Mouse (Mus musculus): ENCODE results near the gene Nsun6. TPM values are rescaled to one million over a fixed set of nuclear protein-coding genes. Genes with fewer than 3 reads are reported as not detected.

Nsun6 gene
- 1 to 10 TPM; 3.2 to 4.2 TPM for total RNA-seq (2021)
- long read RNA-seq, experiment 1, partial matches to known transcripts: 0 of 1 reads
- long read RNA-seq, experiment 1, other reads (novel, unspliced or antisense): 0 of 1 reads
- long read RNA-seq, experiment 2, partial matches to known transcripts: 0 of 1 reads
- long read RNA-seq, experiment 2, other reads (novel, unspliced or antisense): 0 of 1 reads

DNA sequence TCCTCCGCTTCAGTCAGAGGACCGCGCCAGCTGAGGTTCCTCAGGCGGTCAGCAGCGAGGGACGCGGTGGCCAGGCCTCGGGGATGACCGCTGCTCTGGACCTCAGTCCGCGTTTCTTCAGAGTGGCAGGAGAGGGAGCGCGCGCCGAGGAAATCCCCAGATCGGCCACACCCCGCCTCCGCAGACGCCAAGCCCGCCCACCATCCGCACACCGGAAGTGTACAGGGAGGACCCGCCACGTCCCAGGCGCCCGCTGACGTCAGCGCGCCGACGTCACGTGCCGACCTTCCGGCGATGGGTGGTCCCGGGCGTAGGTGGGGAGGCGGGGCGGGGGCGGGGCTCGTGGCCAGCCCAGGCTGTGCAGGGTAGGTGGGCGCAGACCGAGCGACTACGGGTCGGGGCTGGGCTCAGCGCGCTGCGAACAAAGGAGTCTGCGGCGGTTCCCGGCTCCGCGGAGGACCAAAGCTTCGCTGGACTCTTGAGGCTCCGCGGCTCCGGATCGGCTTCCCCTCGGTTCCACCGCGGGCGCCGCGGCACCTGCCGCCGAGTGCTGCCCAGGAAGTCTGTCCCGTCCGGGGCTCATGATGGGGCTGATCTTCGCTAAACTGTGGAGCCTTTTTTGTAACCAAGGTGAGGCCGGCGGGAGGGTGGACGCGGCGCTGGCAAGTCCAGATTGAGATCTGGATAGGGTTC is at the start of gene Nsun6:
Gene Nsun6, minus strand, starts transcription at position 125 of the 693 bp plus-strand sequence.
- DNase-seq: peak; percentile 98

DNA sequence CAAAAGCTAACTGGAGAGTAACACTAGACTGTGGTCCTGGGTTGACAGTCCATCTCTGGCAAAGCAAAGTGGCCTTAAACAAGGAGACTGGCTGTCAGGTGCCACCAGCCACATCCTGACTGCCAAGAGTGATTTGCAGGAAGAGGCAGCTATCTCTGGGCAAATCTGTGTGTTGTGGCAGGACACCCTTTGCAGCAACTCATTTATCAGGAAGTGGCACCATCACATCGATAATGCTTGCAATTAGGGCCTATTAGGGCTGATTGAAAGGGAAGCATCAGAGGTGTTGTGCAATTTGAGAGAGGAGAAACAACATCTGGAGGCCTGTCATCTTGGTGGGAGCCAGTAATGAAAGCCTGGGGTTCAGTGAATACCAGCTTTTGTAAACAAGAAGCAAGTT is 49.5 kb upstream of the Nsun6 start:
- no peak for DNase-seq
- intact Hi-C loops (cut with DNase I; ENCODE audit: low total_unique reads): no loop called here

More for the DNA sequence above, at the start of gene Nsun6:
- intact Hi-C loops (cut with DNase I; ENCODE audit: low total_unique reads): no loop called here

DNA sequence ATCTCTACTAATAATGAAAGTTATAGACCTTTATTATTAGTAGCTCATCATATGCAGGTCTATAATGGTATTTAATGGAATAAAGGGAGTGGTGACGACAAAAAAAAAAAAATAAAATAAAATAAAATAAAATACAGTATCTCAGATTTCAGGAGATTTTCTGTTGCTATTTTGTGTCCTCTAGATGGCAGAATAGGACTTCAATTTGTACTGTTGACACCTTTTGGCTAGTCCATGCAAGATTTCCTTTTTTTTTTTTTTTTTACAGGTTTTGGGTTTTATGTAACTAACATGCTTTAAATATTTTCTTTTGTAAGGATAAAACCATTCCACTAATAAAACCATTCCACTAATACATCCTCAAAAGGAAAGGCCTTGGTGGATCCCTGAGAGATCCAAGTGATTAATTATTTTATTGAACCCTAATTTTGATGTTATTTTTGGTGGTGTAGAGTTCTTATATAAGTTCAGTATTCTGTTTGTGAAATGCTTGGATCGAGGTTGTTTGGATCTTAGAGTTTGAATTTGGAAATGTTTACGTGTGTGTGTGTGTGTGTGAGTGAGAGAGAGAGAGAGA is 41.7 kb upstream of the Nsun6 start:
- no peak for DNase-seq
- intact Hi-C loops (cut with DNase I; ENCODE audit: low total_unique reads): no loop called here

DNA sequence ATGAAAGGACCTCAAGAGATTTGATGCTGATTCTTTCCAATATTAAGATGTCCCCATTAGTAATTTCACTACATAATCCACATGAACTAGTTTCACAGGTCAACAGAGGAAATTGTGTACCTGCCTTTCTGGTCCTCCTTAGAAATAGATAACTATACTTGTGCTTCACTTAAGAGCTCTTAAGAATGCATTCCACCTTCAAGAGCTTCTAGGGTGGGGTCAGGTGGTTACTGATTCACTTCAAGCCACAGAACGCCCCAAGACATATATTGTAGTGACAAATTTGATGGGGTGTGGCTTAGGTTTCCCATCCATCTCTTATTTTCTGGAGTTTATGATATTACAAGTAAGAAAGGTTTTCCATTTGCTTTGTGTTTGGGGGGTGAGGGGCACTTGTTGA is 32.4 kb upstream of the Nsun6 start:
- intact Hi-C loops (cut with DNase I; ENCODE audit: low total_unique reads): no loop called here
- no peak for DNase-seq

DNA sequence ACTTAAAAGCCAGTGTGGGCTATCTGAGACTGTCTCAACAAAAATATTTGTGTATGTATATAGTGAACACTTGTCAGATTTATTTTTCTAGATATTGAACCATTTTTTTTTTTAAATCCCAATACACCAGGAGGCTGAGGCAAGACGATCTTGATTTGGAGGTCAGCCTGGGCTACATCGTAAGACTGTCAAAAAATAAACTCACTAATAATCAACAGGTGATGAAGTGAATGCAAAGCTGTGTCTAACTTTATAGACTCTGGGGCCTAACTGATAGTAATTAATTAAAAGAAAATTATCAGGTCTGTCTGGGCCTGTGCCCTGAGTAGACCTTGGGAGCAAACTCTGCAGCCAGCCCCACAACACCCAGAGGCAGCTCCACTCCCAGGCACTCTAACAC is 28.8 kb upstream of the Nsun6 start:
- no peak for DNase-seq
- intact Hi-C loops (cut with DNase I; ENCODE audit: low total_unique reads): no loop called here

DNA sequence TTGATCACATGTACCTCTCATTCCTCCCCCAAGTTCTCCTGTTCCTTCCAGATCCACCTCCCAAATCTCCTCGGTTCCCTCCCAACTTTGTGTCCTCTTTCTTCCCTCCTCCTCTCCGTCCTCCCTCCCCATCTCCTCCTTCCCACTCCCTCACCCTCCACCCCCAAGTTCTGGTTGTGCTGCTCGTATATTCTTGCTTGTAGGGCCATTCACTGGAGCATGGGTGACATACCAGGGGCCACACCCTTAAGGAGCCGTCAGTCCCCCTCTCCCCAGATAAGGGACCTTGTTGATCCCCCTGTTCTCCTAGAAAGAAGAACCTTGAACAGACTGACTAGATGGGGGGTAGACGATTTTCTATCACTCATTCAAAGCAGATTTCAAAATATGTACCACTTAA is 12.2 kb upstream of the Nsun6 start:
- no peak for DNase-seq
- intact Hi-C loops (cut with DNase I; ENCODE audit: low total_unique reads): no loop called here

DNA sequence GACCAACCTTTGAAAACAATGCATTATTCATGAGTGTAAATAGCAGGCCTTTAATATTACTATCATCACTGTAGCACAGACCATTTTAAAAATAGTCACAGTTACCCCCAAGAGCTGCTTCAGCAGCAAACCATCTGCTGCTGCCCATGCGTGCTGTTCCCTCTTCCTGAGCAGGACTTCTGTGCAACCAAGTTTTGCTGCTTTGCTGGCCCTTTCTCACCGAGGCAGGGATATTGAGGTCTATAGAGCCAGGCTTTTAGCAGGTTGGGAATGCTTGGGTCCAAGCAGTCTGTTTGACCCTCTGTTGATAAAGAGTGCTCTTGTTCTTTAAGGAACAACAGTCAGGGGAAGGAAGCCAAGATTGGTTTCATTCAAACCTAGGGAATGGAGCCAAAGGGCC is 10.6 kb upstream of the Nsun6 start:
- DNase-seq: no peak
- intact Hi-C loops (cut with DNase I; ENCODE audit: low total_unique reads): no loop called here

DNA sequence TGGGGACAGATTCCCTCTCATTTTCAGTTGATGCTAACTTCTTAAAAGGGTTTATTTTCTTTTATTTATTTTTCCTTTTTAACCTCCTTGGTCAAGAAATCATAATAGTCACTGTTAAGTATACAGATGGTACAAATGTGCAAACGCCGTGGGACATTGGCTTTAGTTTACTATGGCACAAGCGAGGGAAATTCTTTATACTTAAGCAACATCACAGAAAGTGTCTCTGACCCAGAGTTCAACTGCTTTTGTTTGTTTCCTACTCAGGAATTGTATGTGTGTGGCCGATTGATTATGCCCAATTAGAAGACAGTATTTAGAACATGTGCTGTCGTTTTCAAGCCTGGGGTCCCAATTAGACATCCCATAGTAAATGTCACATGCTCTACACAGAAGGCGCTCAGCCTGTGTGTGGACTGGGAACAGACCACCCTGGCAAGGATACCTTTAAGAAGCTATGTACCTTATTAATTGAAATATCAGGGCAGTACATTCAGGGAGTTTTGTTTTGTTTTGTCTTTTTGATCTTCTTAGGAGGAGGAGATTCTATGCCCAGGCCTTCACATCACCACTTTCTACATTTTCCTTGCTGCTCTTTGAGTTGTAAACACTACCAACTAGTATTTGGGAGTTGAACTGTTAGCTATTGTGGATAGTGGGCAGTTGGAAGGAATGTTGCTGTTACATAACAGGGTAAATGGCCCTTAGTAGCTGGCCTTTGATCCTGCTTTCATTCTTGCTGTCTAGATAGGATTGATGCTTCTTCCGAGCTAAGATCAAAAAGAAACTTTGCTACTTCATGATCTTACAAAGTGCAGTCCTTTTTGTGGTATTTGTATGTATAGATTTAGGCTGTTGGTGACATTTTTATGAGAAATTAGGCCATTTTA is 9.8 kb upstream of the Nsun6 start:
- intact Hi-C loops (cut with DNase I; ENCODE audit: low total_unique reads): no loop called here
- DNase-seq: no peak

DNA sequence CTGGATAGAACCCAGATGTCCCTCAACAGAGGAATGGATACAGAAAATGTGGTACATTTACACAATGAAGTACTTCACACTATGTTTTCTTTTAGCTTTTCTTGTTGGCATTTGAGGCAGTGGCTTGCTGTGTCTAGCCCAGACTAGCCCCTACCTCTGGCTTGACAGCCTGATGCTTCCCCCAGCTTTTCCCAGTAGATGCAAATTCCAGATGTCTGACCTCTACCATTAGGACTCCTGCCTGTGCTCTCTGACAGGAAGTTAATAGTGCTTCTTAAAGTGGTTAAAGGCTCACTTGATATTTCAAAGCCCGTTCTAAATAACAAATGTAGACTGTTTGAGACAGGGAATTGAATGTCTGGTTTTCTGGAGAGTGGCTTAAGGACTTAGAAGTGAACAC is 8.9 kb upstream of the Nsun6 start:
- intact Hi-C loops (cut with DNase I; ENCODE audit: low total_unique reads): no loop called here
- DNase-seq: no peak

DNA sequence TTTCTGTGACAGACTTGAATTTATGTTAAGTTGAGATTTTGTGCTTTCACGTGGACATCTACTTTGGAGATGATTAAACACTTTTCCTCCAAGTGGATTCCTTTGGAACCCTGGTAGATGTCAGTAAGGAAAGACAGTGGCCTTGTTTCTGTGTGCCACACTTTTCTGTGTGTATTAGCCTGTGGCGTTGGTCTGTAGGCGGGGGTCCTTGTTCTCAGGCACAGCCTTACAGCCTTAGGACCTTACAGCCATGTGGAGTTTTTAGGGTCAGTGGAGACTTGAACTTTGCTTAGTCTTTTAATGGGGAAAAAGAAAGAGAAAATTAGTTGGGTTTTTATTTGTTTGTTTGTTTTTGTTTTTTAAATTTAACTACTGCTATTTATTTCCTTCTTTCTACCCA is 6.0 kb upstream of the Nsun6 start:
- DNase-seq: no peak
- intact Hi-C loops (cut with DNase I; ENCODE audit: low total_unique reads): no loop called here

DNA sequence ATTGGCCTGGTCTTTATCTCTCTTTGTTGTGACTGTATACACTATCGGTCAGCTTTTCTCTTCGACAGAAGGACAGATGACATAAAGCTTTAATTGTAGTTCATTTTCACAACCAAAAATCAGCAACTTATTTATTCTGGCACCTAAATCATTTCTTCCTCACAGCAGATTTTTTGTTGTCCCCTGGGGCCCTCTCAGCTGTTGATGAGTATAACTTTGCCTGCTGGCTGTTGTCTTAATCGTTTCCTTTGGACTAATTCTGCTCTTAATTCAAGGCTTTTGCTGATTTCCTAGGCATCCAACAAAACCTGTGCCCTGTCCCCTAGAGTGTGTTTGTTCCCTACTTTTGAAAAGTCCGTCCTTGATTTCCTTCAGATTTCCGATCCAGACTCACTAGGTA is 3.4 kb upstream of the Nsun6 start:
- peak; percentile 8 for DNase-seq
- intact Hi-C loops (cut with DNase I; ENCODE audit: low total_unique reads): no loop called here

DNA sequence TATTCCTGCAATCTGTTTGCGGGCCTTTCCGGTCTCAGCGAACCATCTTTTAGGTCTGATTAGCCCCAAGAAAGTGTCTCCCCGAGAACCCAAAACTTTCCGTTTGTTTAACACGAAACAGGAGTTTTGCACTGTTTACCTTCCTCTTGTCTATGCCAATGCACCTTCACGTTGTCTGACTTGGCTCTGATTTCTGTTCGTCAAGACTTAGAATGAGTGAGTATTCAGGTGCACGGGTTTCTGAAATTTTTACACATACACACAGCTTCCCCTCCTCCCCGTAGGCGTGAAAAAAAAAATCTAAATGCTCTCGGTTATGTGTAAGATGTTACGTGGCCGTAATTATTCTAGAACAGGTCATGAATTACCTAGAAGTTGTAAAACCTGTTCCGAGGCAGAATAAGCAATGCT is 877 bp upstream of the Nsun6 start:
- no peak for DNase-seq
- intact Hi-C loops (cut with DNase I; ENCODE audit: low total_unique reads): no loop called here

DNA sequence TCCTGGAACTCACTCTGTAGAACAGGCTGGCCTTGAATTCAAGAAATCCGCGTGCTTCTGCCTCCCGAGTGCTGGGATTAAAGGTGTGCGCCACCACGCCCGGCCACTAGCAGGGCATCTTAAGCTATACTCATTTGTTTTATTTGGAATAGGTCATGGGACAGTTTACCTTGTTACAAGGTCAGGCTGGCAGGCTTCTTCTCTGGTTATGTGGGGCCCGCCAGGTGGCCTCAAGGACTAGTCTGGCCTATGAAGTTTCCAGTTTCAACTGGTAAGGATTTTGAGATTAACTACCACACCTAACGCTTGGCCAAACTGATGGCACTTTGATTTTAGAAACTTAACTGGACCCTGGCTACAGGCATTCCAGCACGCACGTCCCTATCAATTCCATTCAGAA is 373 bp downstream of the Nsun6 start:
- DNase-seq: no peak

DNA sequence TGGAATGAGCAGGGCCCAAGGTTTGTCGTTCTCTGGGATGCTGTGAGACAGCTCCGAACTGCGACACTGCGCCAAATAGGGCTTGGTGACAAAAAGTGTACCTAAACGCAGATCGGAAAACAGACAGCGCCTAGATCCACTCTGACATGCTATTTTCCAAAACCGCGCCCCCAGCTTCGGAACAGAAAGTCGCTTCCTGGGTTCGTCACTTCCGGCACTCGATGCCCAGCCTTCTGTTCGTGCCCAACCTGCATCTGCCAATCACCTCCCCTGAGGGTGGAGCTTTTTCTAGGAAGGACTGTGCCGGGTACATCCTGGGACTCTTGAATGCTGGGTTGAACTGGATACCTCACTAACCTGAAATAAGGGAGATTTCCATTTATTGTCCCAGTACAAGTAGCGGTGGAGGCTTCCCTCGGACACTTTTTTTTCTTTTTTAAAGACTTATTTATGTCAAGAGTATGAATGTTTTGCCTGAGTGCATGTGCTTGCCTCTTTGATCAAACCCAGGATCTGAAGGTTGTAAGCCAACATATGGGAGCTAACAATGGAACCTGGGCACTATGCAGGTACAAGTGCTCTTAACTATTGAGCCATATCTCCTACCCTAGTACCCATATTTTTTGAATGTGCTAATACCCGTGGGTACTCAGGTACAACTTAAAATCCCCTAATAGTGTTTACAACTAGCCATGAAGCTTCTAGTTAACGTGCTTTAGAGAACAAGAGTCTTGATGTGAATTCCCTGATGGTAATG is 5.6 kb downstream of the Nsun6 start, which contains the start of gene Arl5b:
Gene Arl5b, plus strand, starts transcription at position 279 of the 757 bp plus-strand sequence.
- intact Hi-C loops (cut with DNase I; ENCODE audit: low total_unique reads): no loop called here
- peak; percentile 93 for DNase-seq

More for the DNA sequence above, 373 bp downstream of the Nsun6 start:
- intact Hi-C loops (cut with DNase I; ENCODE audit: low total_unique reads): no loop called here

DNA sequence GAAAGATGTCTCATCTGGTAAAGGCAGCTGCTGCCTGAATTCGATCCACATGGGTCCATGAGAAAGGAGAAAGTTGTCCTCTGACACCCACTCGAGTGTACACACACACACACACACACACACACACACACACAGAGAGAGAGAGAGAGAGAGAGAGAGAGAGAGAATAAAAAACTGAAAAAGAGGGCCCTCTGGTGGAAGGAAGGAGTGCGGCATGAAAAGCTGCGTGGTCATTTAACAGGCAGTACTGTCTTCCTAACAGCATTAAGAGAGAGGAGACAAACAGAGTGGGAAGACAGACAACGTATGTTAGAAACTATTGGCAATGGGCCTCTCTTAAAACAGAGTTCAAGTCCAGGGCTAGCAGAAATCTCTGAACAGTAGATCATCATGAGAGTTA is 14.5 kb downstream of the Nsun6 start:
- no peak for DNase-seq
- intact Hi-C loops (cut with DNase I; ENCODE audit: low total_unique reads): no loop called here

DNA sequence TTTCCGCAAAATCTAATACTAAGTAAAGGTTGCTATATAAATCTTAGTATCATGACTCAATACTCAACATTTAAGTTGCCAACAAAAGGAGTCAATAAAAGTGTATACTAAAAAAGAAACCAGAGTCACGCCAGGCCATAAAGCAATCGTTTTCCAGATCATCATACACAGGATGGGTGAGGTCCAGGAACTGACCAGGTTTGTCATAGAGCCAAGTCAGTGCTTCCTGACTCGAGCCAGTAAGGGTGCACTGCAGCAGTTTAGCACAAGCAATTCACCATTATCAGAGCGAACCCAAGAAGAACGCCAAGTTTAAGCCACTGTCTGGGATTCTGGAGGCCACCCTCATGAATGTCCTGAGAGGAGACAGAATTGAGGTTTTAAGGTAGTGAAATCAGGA is 16.2 kb downstream of the Nsun6 start:
- intact Hi-C loops (cut with DNase I; ENCODE audit: low total_unique reads): no loop called here
- no peak for DNase-seq

DNA sequence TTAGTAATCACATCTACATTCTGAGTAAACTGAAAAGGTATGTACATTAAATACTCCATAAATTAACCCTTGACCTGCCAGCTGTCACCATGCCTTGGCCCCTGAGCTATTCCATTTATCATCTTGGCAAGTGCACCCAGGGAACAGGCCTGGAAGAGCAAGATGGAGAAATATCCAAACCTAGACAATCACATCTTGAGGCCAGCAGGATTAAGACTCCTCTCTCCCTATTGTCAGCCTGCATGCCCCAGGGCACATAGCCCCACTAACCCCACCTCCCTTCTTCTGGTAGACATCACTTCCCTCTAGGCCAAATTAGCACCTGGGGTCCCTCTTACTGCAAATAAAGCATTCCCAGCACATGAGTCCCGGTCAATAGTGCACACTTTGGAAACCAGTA is 27.1 kb downstream of the Nsun6 start:
- no peak for DNase-seq
- intact Hi-C loops (cut with DNase I; ENCODE audit: low total_unique reads): no loop called here

DNA sequence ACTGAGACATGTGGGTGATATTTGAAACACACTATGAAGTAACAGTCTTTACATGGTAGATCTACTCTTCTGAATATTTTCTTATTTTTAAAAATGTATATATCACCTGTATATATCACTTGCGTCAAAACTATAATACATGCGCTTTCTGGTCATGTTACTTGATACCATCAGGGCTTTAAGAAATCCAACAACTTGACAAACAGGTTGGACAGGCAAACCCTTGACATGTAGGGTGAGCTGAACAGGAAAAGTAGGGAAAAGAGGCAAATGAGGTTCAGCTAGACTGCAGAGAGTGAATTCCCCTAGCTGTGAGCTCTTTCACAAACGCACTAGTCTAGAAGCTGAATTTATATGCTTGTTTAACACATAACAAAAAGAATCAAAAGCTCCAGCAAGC is 28.1 kb downstream of the Nsun6 start:
- intact Hi-C loops (cut with DNase I; ENCODE audit: low total_unique reads): no loop called here

DNA sequence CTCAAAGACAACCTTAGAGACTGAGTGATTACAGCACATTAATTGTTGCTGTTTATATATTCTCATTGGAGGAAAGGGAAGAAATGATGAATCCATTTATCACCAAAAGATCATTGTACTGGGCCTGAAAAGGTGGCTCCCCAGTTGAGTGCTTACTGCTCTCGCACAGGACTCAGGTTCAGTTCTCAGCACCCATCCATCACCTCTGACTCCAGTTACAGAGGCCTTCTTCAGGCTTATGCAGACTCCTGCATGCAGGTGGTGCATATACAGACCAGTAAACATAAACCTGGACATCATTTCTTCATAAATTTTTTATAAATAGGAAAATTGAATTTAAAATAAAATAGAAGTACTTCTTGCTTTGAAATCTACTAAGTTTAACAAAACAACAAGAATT is 46.8 kb downstream of the Nsun6 start:
- no peak for DNase-seq
- intact Hi-C loops (cut with DNase I; ENCODE audit: low total_unique reads): no loop called here

More for the DNA sequence above, 28.1 kb downstream of the Nsun6 start:
- DNase-seq: no peak

DNA sequence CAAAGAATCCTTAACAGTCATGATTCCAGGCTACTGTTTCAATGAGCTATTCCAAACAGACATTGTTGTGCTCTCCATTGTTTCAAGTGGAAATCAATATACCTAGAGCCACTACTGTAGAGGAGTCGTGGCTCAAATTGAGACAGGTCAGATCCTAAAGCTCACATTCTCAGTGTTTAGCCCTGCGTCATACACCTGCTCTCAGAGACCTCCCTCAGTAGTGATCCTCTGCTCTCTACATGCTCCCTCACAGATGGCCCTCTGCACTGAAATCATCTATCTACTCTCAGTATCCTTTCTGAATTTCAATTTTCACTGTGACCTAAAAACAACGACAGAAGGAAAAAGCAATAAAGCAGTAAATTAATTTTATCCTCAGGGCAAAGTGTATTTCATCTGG is 47.3 kb downstream of the Nsun6 start:
- intact Hi-C loops (cut with DNase I; ENCODE audit: low total_unique reads): no loop called here
- DNase-seq: no peak

Data from gastrocnemius, postnatal 14 days (tissue).